Mouse (Mus musculus): ENCODE data around the gene Vcl. TPM values are rescaled to one million over a fixed set of nuclear protein-coding genes. Genes with fewer than 3 reads are reported as not detected.
A peak's percentile ranks its signal among the peaks of the same experiment; 100 is the strongest.

Vcl gene
- polyA plus RNA-seq, 1 experiment from 2014 or later = 42.4 TPM

DNA sequence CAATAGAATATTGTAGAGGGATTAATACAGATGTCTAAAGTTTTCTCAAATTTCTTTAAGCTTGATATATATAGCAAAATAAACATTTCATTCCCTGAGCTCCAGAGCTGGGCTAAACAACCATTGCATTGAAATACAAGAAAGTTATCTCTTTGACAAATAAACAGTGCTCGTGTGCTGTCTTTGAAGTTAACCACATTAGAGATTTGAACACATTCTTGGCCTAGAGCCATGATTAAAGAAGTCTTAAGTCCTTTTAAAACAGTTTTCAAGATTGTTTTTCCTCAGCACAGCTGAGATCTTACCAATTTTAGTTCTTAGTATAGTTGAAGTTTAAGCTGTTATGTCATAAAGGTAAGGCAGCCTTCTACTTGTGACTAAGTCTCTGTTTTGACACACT, 135.1 kb downstream of the Vcl start:
- no peak for DNase-seq (ENCODE audit: low spot score)
- WGBS = 28% methylated on average over 1 of the region's 1 CpGs
- H3K4me3 ChIP-seq = no peak overlapping the region

GRCm38 (mm10) chr14:21065490-21066162, 136.4 kb downstream of the Vcl start:
- Histone ChIP-seq H3K27me3 (ENCODE audit: low read depth, poor library complexity, severe bottlenecking) (no peaks in the 10 kb centered on the region), H3K4me1 (peaks cover 20% of the 10 kb centered on the region), H3K27ac (no peak overlapping the region), H3K9me3 (replicated peaks) (no peaks in the 10 kb centered on the region), H3K4me3 (no peak overlapping the region), H3K36me3 (peaks cover 3% of the 10 kb centered on the region; the same call in 1 of the 2 replicates)
- WGBS = 74% methylated on average over 8 of the region's 8 CpGs
- no peak for DNase-seq (ENCODE audit: low spot score)

More for the DNA sequence above, 135.1 kb downstream of the Vcl start:
- Histone ChIP-seq H3K27me3 (ENCODE audit: low read depth, poor library complexity, severe bottlenecking) (no peaks in the 10 kb centered on the region), H3K27ac (no peak overlapping the region), H3K4me1 (peaks cover 20% of the 10 kb centered on the region), H3K9me3 (replicated peaks) (no peaks in the 10 kb centered on the region), H3K36me3 (no peaks in the 10 kb centered on the region)

DNA sequence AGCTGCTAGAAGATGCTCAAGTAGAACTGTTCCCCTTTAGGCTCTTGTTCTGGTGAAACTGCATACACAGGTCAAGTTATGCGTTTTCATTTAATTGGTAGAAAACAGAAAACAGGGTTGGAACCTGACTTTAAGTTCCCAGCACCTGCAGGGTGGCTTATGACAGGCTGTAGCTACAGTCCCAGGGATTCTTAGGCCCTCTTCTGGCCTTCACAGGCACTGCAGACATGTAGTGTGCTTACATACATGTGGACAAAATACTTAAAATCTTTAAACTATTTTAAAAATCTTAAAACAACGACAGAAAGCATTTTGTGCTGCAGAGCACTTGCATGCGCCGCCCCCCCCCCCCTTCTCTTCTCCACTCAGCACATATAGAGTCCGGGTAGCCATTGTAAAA, 140.4 kb downstream of the Vcl start:
- DNase-seq (ENCODE audit: low spot score) = no peak
- H3K36me3 ChIP-seq = peaks cover 3% of the 10 kb centered on the region; the same call in 1 of the 2 replicates
- H3K4me3 ChIP-seq = no peak overlapping the region
- peaks cover 16% of the 10 kb centered on the region for H3K4me1 ChIP-seq
- no peak overlapping the region for H3K27ac ChIP-seq
- H3K9me3 ChIP-seq (replicated peaks) = no peaks in the 10 kb centered on the region
- no peaks in the 10 kb centered on the region for H3K27me3 ChIP-seq (ENCODE audit: low read depth, poor library complexity, severe bottlenecking)
- 84% methylated on average over 5 of the region's 5 CpGs for WGBS

- 66% methylated on average over 3 of the region's 3 CpGs for WGBS
- H3K9me3 ChIP-seq (replicated peaks) = no peaks in the 10 kb centered on the region
- peaks cover 31% of the 10 kb centered on the region for H3K4me1 ChIP-seq
- DNase-seq (ENCODE audit: low spot score) = no peak
- H3K36me3 ChIP-seq = peaks cover 3% of the 10 kb centered on the region; the same call in 1 of the 2 replicates
- no peak overlapping the region for H3K27ac ChIP-seq
- H3K4me3 ChIP-seq = no peak overlapping the region
- H3K27me3 ChIP-seq (ENCODE audit: low read depth, poor library complexity, severe bottlenecking) = no peaks in the 10 kb centered on the region
Measured at GRCm38 (mm10) chr14:21073981-21074380, 144.8 kb downstream of the Vcl start.

DNA sequence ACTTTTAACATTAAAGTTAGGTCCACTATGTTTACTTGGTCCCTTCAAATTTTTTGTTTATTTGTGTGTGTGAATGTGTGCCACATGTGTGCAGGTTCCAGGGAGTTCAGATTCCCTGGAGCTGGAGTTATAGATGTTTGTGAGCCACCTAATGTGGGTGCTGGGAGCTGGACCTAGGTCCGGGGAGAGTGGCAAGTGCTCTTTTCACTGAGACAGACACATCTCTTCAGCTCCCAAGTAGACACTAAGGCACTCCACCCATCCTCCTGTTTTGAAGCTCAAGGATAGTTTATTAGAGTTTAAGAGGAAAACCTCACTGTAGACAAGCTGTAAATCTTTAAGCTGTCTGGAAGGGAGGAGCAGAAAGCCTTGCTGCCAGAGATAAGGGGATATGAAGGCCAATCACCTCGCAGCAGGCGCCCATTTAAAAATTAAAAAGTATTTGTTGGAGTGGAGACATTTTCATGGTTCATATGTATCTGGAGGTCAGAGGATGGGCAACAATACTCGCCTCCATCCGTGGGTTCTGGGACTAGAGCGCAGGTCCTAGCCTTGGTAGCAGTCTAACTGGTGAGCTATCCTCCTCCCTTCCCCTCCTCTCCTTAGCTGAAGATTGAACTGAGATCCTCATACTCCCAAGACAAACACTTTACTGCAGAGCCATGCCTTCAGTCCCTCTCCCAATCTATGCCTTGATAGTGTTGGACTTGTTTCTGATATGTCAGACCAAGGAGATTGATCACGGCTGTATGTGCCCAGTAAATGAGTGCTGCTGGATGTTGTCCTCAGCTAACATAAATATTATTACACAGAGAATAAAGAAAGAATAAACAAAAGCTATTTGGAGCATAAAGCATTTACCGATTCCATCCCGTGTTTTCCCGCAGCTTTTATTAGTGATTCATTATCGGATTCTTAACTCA, 145.5 kb downstream of the Vcl start:
- Histone ChIP-seq H3K4me3 (peak overlapping the region; percentile 76; the same call in 1 of the 2 replicates), H3K36me3 (no peaks in the 10 kb centered on the region), H3K9me3 (replicated peaks) (no peaks in the 10 kb centered on the region), H3K4me1 (peaks cover 34% of the 10 kb centered on the region), H3K27me3 (ENCODE audit: low read depth, poor library complexity, severe bottlenecking) (no peaks in the 10 kb centered on the region), H3K27ac (peak overlapping the region; percentile 94; the same call in 1 of the 2 replicates)
- WGBS = 58% methylated on average over 11 of the region's 11 CpGs
- no peak for DNase-seq (ENCODE audit: low spot score)

GRCm38 (mm10) chr14:21075751-21076500, 146.7 kb downstream of the Vcl start:
- H3K4me1 ChIP-seq = peaks cover 34% of the 10 kb centered on the region
- peak overlapping the region; percentile 94 for H3K27ac ChIP-seq
- 1% methylated on average over 59 of the region's 59 CpGs for WGBS
- peak; percentile 93 for DNase-seq (ENCODE audit: low spot score)
- H3K27me3 ChIP-seq (ENCODE audit: low read depth, poor library complexity, severe bottlenecking) = no peaks in the 10 kb centered on the region
- no peaks in the 10 kb centered on the region for H3K9me3 ChIP-seq (replicated peaks)
- no peaks in the 10 kb centered on the region for H3K36me3 ChIP-seq
- peak overlapping the region; percentile 76 for H3K4me3 ChIP-seq

DNA sequence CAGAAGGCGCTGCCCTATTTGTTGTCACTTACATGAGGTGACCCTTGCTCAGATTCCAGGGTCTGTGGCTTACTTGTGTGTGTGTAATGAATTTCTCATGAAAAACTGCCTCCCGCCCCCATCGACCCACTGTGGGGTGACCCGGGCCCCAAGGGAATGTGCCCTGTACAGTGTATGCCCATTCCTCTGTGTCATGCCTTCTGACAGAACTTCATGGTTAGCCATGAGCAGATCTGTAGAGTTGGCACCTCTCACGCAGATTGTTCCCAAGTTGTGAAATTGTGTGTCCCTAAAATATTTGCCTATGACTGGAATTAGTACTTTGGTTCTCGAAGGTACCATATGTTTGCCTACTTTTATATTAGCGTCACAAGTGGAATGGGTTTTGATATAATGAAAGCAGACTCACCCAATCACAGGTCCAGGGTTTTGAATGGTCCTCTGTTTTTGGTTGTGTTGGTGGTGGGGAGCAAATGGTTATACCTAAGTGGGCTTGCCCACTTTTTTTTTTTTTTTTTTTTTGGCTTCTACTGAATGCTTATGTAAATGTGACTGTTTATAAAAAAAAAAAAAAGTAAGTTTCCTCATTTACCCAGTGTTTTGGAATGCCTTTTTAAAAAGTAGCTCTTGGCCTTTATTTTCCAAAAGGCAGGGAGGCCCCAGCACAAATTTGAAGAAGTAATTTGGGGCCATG, 147.4 kb downstream of the Vcl start:
- Histone ChIP-seq H3K9me3 (replicated peaks) (no peaks in the 10 kb centered on the region), H3K4me3 (peak overlapping the region; percentile 76), H3K4me1 (peaks cover 31% of the 10 kb centered on the region), H3K36me3 (no peaks in the 10 kb centered on the region), H3K27ac (peak overlapping the region; percentile 94), H3K27me3 (ENCODE audit: low read depth, poor library complexity, severe bottlenecking) (no peaks in the 10 kb centered on the region)
- DNase-seq (ENCODE audit: low spot score) = no peak
- WGBS = 48% methylated on average over 7 of the region's 7 CpGs

GRCm38 (mm10) chr14:21077939-21078338, 148.7 kb downstream of the Vcl start:
- H3K9me3 ChIP-seq (replicated peaks) = no peaks in the 10 kb centered on the region
- H3K4me3 ChIP-seq = no peak overlapping the region
- peaks cover 28% of the 10 kb centered on the region for H3K4me1 ChIP-seq
- 87% methylated on average over 4 of the region's 4 CpGs for WGBS
- H3K27ac ChIP-seq = no peak overlapping the region
- no peaks in the 10 kb centered on the region for H3K36me3 ChIP-seq
- DNase-seq (ENCODE audit: low spot score) = no peak
- H3K27me3 ChIP-seq (ENCODE audit: low read depth, poor library complexity, severe bottlenecking) = no peaks in the 10 kb centered on the region

DNA sequence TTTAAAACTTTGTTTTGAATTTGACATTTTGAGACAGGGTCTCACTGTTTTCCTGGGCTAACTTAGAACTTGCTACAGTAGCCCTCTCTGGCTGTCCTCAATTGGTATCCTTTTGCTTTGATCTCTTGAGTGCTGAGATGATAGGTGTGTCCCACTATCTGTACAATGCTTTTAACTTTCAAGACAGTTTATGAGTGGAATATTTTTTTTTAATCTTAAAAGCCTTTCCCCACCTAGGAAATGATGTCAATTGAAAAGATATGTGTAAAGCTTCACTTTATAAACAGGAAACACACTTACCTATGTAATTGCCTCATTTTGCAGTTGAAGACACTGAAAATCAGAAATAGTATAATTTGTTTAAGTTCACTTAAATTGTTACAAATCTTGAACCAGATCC, 149.3 kb downstream of the Vcl start:
- no peaks in the 10 kb centered on the region for H3K27me3 ChIP-seq (ENCODE audit: low read depth, poor library complexity, severe bottlenecking)
- no peak overlapping the region for H3K4me3 ChIP-seq

DNA sequence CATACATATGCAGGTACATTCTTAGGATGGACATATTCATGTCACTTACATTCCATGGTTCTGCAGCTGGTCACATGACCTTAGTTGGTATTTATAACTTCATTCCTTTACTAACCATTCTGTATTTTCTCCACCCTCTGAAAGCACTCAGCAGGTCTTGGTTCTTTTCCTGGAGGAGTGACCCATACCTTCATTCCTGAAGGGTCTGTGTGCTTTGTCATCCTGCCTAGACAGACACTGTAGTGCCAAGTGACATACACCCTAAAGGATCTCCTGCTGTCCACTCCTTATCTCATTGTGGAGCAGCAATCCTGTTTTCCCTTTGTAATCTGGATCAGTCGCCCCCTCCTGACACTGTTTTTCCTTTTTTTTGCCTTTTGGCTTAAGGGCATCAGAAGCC, 153.6 kb downstream of the Vcl start:
- Histone ChIP-seq H3K27me3 (ENCODE audit: low read depth, poor library complexity, severe bottlenecking) (no peaks in the 10 kb centered on the region), H3K27ac (no peak overlapping the region), H3K4me3 (no peak overlapping the region), H3K9me3 (replicated peaks) (no peaks in the 10 kb centered on the region), H3K4me1 (peaks cover 28% of the 10 kb centered on the region), H3K36me3 (no peaks in the 10 kb centered on the region)
- 67% methylated on average over 1 of the region's 1 CpGs for WGBS
- DNase-seq (ENCODE audit: low spot score) = no peak

More for the DNA sequence above, 149.3 kb downstream of the Vcl start:
- Histone ChIP-seq H3K36me3 (no peaks in the 10 kb centered on the region), H3K9me3 (replicated peaks) (no peaks in the 10 kb centered on the region), H3K27ac (no peak overlapping the region), H3K4me1 (peaks cover 28% of the 10 kb centered on the region)
- DNase-seq (ENCODE audit: low spot score) = no peak

Measured in limb, embryonic 10.5 days (tissue).